Mouse (Mus musculus): ENCODE results near the gene Rnase1. TPM values are rescaled to one million over a fixed set of nuclear protein-coding genes. Genes with fewer than 3 reads are reported as not detected.

Gene Rnase1
- total RNA-seq, 2 experiments from 2014 or later = 0.91 to 1.2 TPM

Other genes with a start within 250 kb of the Rnase1 start
- gene Klhl33, start 249.3 kb downstream of the Rnase1 start, total RNA-seq (2021) = 1 to 10 TPM; 1.8 to 2.3 TPM
- 10 to 100 TPM; 33.9 to 40.2 TPM for gene Osgep, start 221.9 kb downstream of the Rnase1 start, total RNA-seq (2021)
- 10 to 100 TPM; 71.7 to 78.2 TPM for gene Apex1, start 221.8 kb downstream of the Rnase1 start, total RNA-seq (2021)
- gene Pip4p1, start 215.9 kb downstream of the Rnase1 start, total RNA-seq (2021) = 10 to 100 TPM; 72.7 to 85.3 TPM
- 10 to 100 TPM; 17.1 to 21.5 TPM for gene Pnp, start 215.7 kb downstream of the Rnase1 start, total RNA-seq (2021)
- 10 to 100 TPM in 1 of 2 experiments, 1 to 10 TPM in 1; 9.2 to 11.1 TPM for gene Gm49342, start 202.3 kb downstream of the Rnase1 start, total RNA-seq (2021)
- 1 to 10 TPM; 1.0 to 1.7 TPM for gene Pnp2, start 190.8 kb downstream of the Rnase1 start, total RNA-seq (2021)
- under 1 TPM in 1 of 2 experiments, not detected in 1; 0.22 TPM for gene Rnase10, start 139.0 kb downstream of the Rnase1 start, total RNA-seq (2021)
- gene Rnase9, start 104.9 kb downstream of the Rnase1 start, total RNA-seq (2021) = not detected
- not detected for gene Rnase11, start 96.6 kb downstream of the Rnase1 start, total RNA-seq (2021)
- gene Rnase12, start 89.1 kb downstream of the Rnase1 start, total RNA-seq (2021) = not detected
- gene Olfr750, start 72.3 kb downstream of the Rnase1 start, total RNA-seq (2021) = not detected
- 10 to 100 TPM; 16.2 to 17.8 TPM for gene Rnase4, start 55.7 kb downstream of the Rnase1 start, total RNA-seq (2021)
- 1 to 10 TPM; 3.0 to 4.1 TPM for gene Ang, start 55.6 kb downstream of the Rnase1 start, total RNA-seq (2021)
- not detected for gene Eddm3b, start 32.4 kb downstream of the Rnase1 start, total RNA-seq (2021)
- under 1 TPM; 0.31 to 0.34 TPM for gene Rnase6, start 22.9 kb downstream of the Rnase1 start, total RNA-seq (2021)
- not detected for gene Rnase2b, start 15.5 kb upstream of the Rnase1 start, total RNA-seq (2021)
- not detected for gene Ang2, start 52.4 kb upstream of the Rnase1 start, total RNA-seq (2021)
- gene Ear14, start 56.6 kb upstream of the Rnase1 start, total RNA-seq (2021) = not detected
- gene Rnase2a, start 109.3 kb upstream of the Rnase1 start, total RNA-seq (2021) = not detected
- gene Gm7247, start 215.0 kb upstream of the Rnase1 start, total RNA-seq (2021) = not detected